Mouse (Mus musculus) ES-Bruce4 (cell line): Measurements from ENCODE around the gene Rasa3.

Experiments
- CTCF ChIP-seq: IDR thresholded peaks from one replicate; pipeline ENCODE4 v1.8.1; 2011; ENCODE audit warnings: low read depth, low read length
- POLR2A ChIP-seq: IDR thresholded peaks from one replicate; pipeline ENCODE4 v1.8.1; 2011; ENCODE audit warnings: low read length; ENCODE audit not compliant: insufficient read depth

GRCm38 (mm10) chr8:13602621-13603020, 74.8 kb downstream of the Rasa3 start:
- TF ChIP-seq POLR2A (no peak), CTCF (peak; percentile 60)
